Mouse (Mus musculus) heart, postnatal 10 days (tissue): ENCODE measurements around the gene Fam71b. TPM values are rescaled to one million over a fixed set of nuclear protein-coding genes. Genes with fewer than 3 reads are reported as not detected.

ENCODE experiments used
- DNase-seq, 2 experiments: peaks; one replicate each; pipeline ENCODE4 v3.0.0; 2021
- intact Hi-C: fragments of 180-260 bp; cut with DNase I; formaldehyde crosslinking; loops from one replicate; pipeline ENCODE4 v1.15.1; 2025
- total RNA-seq, 2 experiments: library from RNA; stranded (reverse); gene quantifications; 2 replicates each; pipeline ENCODE4 v1.2.3; 2021

Fam71b gene
- not detected for total RNA-seq

GRCm38 (mm10) chr11:46396167-46396859, at the start of gene Fam71b:
Gene Fam71b (plus strand): TSS chr11:46396559.
- no peak for DNase-seq
- intact Hi-C loops = no loop called here

GRCm38 (mm10) chr11:46347756-46348155, 48.6 kb upstream of the Fam71b start:
- intact Hi-C loops = no loop called here

GRCm38 (mm10) chr11:46348416-46348815, 47.9 kb upstream of the Fam71b start:
- intact Hi-C loops = no loop called here
- DNase-seq = no peak

More at GRCm38 (mm10) chr11:46347756-46348155, 48.6 kb upstream of the Fam71b start:
- no peak for DNase-seq

GRCm38 (mm10) chr11:46349681-46350410, 46.5 kb upstream of the Fam71b start:
- intact Hi-C loops = no loop called here
- DNase-seq = no peak

GRCm38 (mm10) chr11:46358369-46358768, 38.0 kb upstream of the Fam71b start:
- DNase-seq = no peak
- intact Hi-C loops = no loop called here

GRCm38 (mm10) chr11:46360991-46361665, 35.2 kb upstream of the Fam71b start:
- intact Hi-C loops = no loop called here
- no peak for DNase-seq

GRCm38 (mm10) chr11:46362061-46363022, 34.0 kb upstream of the Fam71b start:
- intact Hi-C loops = no loop called here
- no peak for DNase-seq

GRCm38 (mm10) chr11:46363864-46364263, 32.5 kb upstream of the Fam71b start:
- intact Hi-C loops = no loop called here
- no peak for DNase-seq

GRCm38 (mm10) chr11:46365744-46366143, 30.6 kb upstream of the Fam71b start:
- no peak for DNase-seq
- intact Hi-C loops = no loop called here

GRCm38 (mm10) chr11:46366357-46366756, 30.0 kb upstream of the Fam71b start:
- DNase-seq = no peak
- intact Hi-C loops = no loop called here

- DNase-seq = no peak
- intact Hi-C loops = no loop called here
Measured at GRCm38 (mm10) chr11:46370457-46370856, 25.9 kb upstream of the Fam71b start.

- no peak for DNase-seq
- intact Hi-C loops = no loop called here
Measured at GRCm38 (mm10) chr11:46371250-46371649, 25.1 kb upstream of the Fam71b start.

- intact Hi-C loops = no loop called here
- no peak for DNase-seq
Measured at GRCm38 (mm10) chr11:46372331-46372953, 23.9 kb upstream of the Fam71b start.

- intact Hi-C loops = no loop called here
- DNase-seq = no peak
Measured at GRCm38 (mm10) chr11:46373071-46374030, 23.0 kb upstream of the Fam71b start.

- intact Hi-C loops = no loop called here
- DNase-seq = no peak
Measured at GRCm38 (mm10) chr11:46375015-46375414, 21.3 kb upstream of the Fam71b start.

GRCm38 (mm10) chr11:46377316-46377715, 19.0 kb upstream of the Fam71b start:
- intact Hi-C loops = no loop called here
- DNase-seq = no peak

- DNase-seq = no peak
- intact Hi-C loops = no loop called here
Measured at GRCm38 (mm10) chr11:46377819-46378782, 18.3 kb upstream of the Fam71b start.
